Mouse (Mus musculus) midbrain, embryonic 14.5 days (tissue): ENCODE measurements around the gene Mob2. TPM values are rescaled to one million over a fixed set of nuclear protein-coding genes. Genes with fewer than 3 reads are reported as not detected.

Experiments used
- ATAC-seq: fragments of 200-750 bp; cut with Nextera tagmentation; 2 replicates; pipeline ENCODE4 v1.8.0; 2017; ENCODE audit warnings: moderate number of reproducible peaks, moderate library complexity; ENCODE audit not compliant: low FRiP score, low TSS enrichment
- DNase-seq: peaks from one replicate; pipeline ENCODE4 v3.0.0-alpha.2; 2015
- H3K27ac ChIP-seq: fragments of 300-500 bp; sonication (generic); replicated peaks from 2 replicates; pipeline ENCODE4 v1.5.1; 2014; ENCODE audit warnings: mild to moderate bottlenecking, low read depth, low read length, moderate library complexity
- H3K27me3 ChIP-seq: fragments of 300-500 bp; sonication (generic); 2 replicates; pipeline ENCODE4 v1.6.1; 2014; ENCODE audit warnings: low read length, control low read depth, mixed read lengths; ENCODE audit not compliant: control insufficient read depth, insufficient read depth
- H3K36me3 ChIP-seq: fragments of 300-500 bp; sonication (generic); 2 replicates; pipeline ENCODE4 v1.6.1; 2014; ENCODE audit warnings: low read length, control low read depth; ENCODE audit not compliant: control insufficient read depth, insufficient read depth
- H3K4me1 ChIP-seq: fragments of 300-500 bp; sonication (generic); 2 replicates; pipeline ENCODE4 v1.6.1; 2014; ENCODE audit warnings: mild to moderate bottlenecking, antibody characterized with exemption, low read length, control low read depth; ENCODE audit not compliant: control insufficient read depth, insufficient read depth
- H3K4me2 ChIP-seq: fragments of 300-500 bp; sonication (generic); 2 replicates; pipeline ENCODE4 v1.6.1; 2014; ENCODE audit warnings: mild to moderate bottlenecking, low read length, moderate library complexity
- H3K4me3 ChIP-seq: fragments of 300-500 bp; sonication (generic); replicated peaks from 2 replicates; pipeline ENCODE4 v1.5.1; 2014; ENCODE audit warnings: low read depth, low read length
- H3K9ac ChIP-seq: fragments of 300-500 bp; sonication (generic); replicated peaks from 2 replicates; pipeline ENCODE4 v1.6.1; 2014; ENCODE audit warnings: mild to moderate bottlenecking, low read length, moderate library complexity
- H3K9me3 ChIP-seq: fragments of 300-500 bp; sonication (generic); 2 replicates; pipeline ENCODE4 v1.6.1; 2016; ENCODE audit warnings: low read length, control low read depth, mixed read lengths; ENCODE audit not compliant: control insufficient read depth
- WGBS: fragments of 180-500 bp; shearing (Covaris S2); extraction: QIAGEN DNeasy Blood & Tissue Kit; methylation state at CpG from one replicate; pipeline ENCODE4 v1.1.7; 2014; 5-methylcytosine and 5-hydroxymethylcytosine counted together
- polyA plus RNA-seq: library from polyadenylated mRNA; unstranded; fragments of >200 nt; fragmentation: Nextera tagmentation; extraction: Ambion mirVana; gene quantifications from 2 replicates; pipeline ENCODE4 v1.2.1, GENCODE M21; 2014

Mob2 gene
- 53.5 and 57.2 TPM in 2 replicates for polyA plus RNA-seq

- peak; percentile 91 for ATAC-seq
- H3K4me2 ChIP-seq: peak within 1 kb of the TSS; percentile 91
- peak within 1 kb of the TSS; percentile 94 for H3K4me3 ChIP-seq
- WGBS: 1% methylated on average over 49 of the region's 49 CpGs
- peak within 1 kb of the TSS; percentile 71 for H3K27ac ChIP-seq
- H3K4me1 ChIP-seq: peaks cover 13% of the 10 kb centered on the region
- peak; percentile 97 for DNase-seq
- no peaks in the 10 kb centered on the region for H3K9me3 ChIP-seq
- H3K27me3 ChIP-seq: no peaks in the 10 kb centered on the region
- peaks cover 5% of the 10 kb centered on the region; the same call in 1 of the 2 replicates for H3K36me3 ChIP-seq
- H3K9ac ChIP-seq: peak within 1 kb of the TSS; percentile 84
Measured at GRCm38 (mm10) chr7:142060931-142061565, at the start of gene Mob2. Gene Mob2, minus strand, starts transcription at chr7:142061065.

GRCm38 (mm10) chr7:142104747-142105146 lies 43.9 kb upstream of the Mob2 start:
- no peaks in the 10 kb centered on the region for H3K36me3 ChIP-seq
- no peak overlapping the region for H3K4me3 ChIP-seq
- 64% methylated on average over 5 of the region's 5 CpGs for WGBS
- H3K4me1 ChIP-seq: no peaks in the 10 kb centered on the region
- no peaks in the 10 kb centered on the region for H3K27me3 ChIP-seq
- H3K4me2 ChIP-seq: no peak overlapping the region
- no peak overlapping the region for H3K27ac ChIP-seq
- ATAC-seq (no peak), DNase-seq (no peak)
- H3K9ac ChIP-seq: no peak overlapping the region
- H3K9me3 ChIP-seq: no peaks in the 10 kb centered on the region

GRCm38 (mm10) chr7:142097776-142098175 lies 36.9 kb upstream of the Mob2 start:
- WGBS: 9% methylated on average over 9 of the region's 9 CpGs
- no peak overlapping the region for H3K4me3 ChIP-seq
- peaks cover 20% of the 10 kb centered on the region for H3K4me1 ChIP-seq
- peak overlapping the region; percentile 19 for H3K4me2 ChIP-seq
- H3K9ac ChIP-seq: no peak overlapping the region
- no peaks in the 10 kb centered on the region for H3K9me3 ChIP-seq
- no peak overlapping the region for H3K27ac ChIP-seq
- H3K36me3 ChIP-seq: no peaks in the 10 kb centered on the region
- H3K27me3 ChIP-seq: peaks cover 6% of the 10 kb centered on the region; the same call in 1 of the 2 replicates
- DNase-seq: peak; percentile 93
- peak; percentile 49; the same call in 1 of the 2 replicates for ATAC-seq

- WGBS: 79% methylated on average over 4 of the region's 4 CpGs
- no peak overlapping the region for H3K9ac ChIP-seq
- DNase-seq (no peak), ATAC-seq (no peak)
- H3K4me2 ChIP-seq: peak overlapping the region; percentile 80; the same call in 1 of the 2 replicates
- H3K4me3 ChIP-seq: no peak overlapping the region
- no peak overlapping the region for H3K27ac ChIP-seq
- H3K9me3 ChIP-seq: no peaks in the 10 kb centered on the region
- H3K4me1 ChIP-seq: peaks cover 30% of the 10 kb centered on the region
- H3K36me3 ChIP-seq: no peaks in the 10 kb centered on the region
- peaks cover 6% of the 10 kb centered on the region; the same call in 1 of the 2 replicates for H3K27me3 ChIP-seq
Measured at GRCm38 (mm10) chr7:142096701-142097100, 35.8 kb upstream of the Mob2 start.

- peak; percentile 91 for ATAC-seq
- Histone ChIP-seq H3K9ac (peak within 1 kb of the TSS; percentile 99), H3K4me2 (peak within 1 kb of the TSS; percentile 80), H3K27me3 (peaks cover 6% of the 10 kb centered on the region; the same call in 1 of the 2 replicates), H3K9me3 (no peaks in the 10 kb centered on the region), H3K4me3 (peak within 1 kb of the TSS; percentile 91), H3K4me1 (peaks cover 44% of the 10 kb centered on the region), H3K36me3 (no peaks in the 10 kb centered on the region), H3K27ac (peak within 1 kb of the TSS; percentile 97)
- peak; percentile 98 for DNase-seq
- 1% methylated on average over 58 of the region's 63 CpGs for WGBS
Measured at GRCm38 (mm10) chr7:142095183-142095931, 34.5 kb upstream of the Mob2 start, which contains the start of gene Dusp8. Gene Dusp8, minus strand, starts transcription at chr7:142095843.

- Histone ChIP-seq H3K9me3 (no peaks in the 10 kb centered on the region), H3K4me2 (peak overlapping the region; percentile 80), H3K27me3 (peaks cover 6% of the 10 kb centered on the region; the same call in 1 of the 2 replicates), H3K4me3 (peak overlapping the region; percentile 91), H3K36me3 (peaks cover 3% of the 10 kb centered on the region; the same call in 1 of the 2 replicates), H3K27ac (peak overlapping the region; percentile 97), H3K9ac (peak overlapping the region; percentile 99), H3K4me1 (peaks cover 52% of the 10 kb centered on the region)
- WGBS: under 1% methylated on average over 88 of the region's 89 CpGs
- DNase-seq (peak; percentile 74), ATAC-seq (peak; percentile 29)
Measured at GRCm38 (mm10) chr7:142094301-142095143, 33.7 kb upstream of the Mob2 start.

- H3K27ac ChIP-seq: peak overlapping the region; percentile 97
- H3K4me1 ChIP-seq: peaks cover 60% of the 10 kb centered on the region
- WGBS: 16% methylated on average over 6 of the region's 6 CpGs
- peak overlapping the region; percentile 99 for H3K9ac ChIP-seq
- DNase-seq (no peak), ATAC-seq (no peak)
- H3K4me2 ChIP-seq: peak overlapping the region; percentile 80
- H3K9me3 ChIP-seq: no peaks in the 10 kb centered on the region
- peaks cover 5% of the 10 kb centered on the region; the same call in 1 of the 2 replicates for H3K36me3 ChIP-seq
- H3K4me3 ChIP-seq: peak overlapping the region; percentile 91
- peaks cover 6% of the 10 kb centered on the region; the same call in 1 of the 2 replicates for H3K27me3 ChIP-seq
Measured at GRCm38 (mm10) chr7:142093696-142094240, 32.9 kb upstream of the Mob2 start.

GRCm38 (mm10) chr7:142092991-142093390 lies 32.1 kb upstream of the Mob2 start:
- ATAC-seq: no peak
- H3K36me3 ChIP-seq: peaks cover 12% of the 10 kb centered on the region

More at GRCm38 (mm10) chr7:142092991-142093390, 32.1 kb upstream of the Mob2 start:
- Histone ChIP-seq H3K9me3 (no peaks in the 10 kb centered on the region), H3K9ac (peak overlapping the region; percentile 99), H3K4me1 (peaks cover 67% of the 10 kb centered on the region), H3K4me3 (peak overlapping the region; percentile 91), H3K4me2 (peak overlapping the region; percentile 80), H3K27ac (peak overlapping the region; percentile 73), H3K27me3 (peaks cover 6% of the 10 kb centered on the region; the same call in 1 of the 2 replicates)
- DNase-seq: no peak
- WGBS: 46% methylated on average over 1 of the region's 1 CpGs
